In the genomic region with DNA sequence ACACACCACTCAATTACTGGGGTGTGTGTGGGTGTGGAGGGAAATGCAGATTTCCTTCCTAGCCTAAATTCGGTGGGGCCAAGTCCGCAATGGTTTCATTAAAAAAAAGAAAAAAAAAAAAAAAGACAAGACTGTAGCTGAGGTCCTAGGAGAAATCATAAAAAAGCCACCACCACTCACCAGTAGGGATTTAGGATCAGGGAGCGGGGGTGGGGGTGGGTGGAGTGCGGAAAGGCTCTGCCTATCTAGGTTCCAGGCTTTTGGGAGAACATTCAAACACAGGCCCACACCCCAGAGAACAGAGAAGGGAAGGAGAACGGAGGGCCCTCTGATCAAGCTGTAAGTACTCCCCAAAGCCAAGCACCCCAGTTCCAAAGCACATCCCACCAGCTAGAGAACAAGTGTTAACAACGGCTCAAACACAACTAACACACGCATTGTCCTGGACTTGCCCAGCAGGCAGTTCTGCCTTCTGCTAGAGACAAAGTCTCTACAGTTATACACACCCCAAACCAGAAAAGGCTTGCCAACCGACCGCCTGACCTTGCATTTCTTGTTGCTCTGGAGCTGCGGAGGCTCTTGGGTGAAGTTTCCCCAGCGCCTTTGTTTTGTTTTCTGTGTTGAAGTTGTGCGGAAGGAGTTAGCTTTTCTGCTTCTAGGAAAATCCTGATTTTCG, we compare ENCODE assay signal across 8 mouse cellular contexts. TPM values are rescaled to one million over a fixed set of nuclear protein-coding genes. Genes with fewer than 3 reads are reported as not detected.
DNase-seq lines count a peak whose midpoint lies in the region; ATAC-seq and TF ChIP-seq lines count a peak whose summit lies in the region.

No protein-coding gene starts in this region.

- peak; percentile 52 for DNase-seq in adrenal gland, adult 2 months
- DNase-seq in adrenal gland, postnatal 10 days: no peak
- DNase-seq in right cerebral cortex, adult 18-20 months: peak; percentile 39
- DNase-seq in right cerebral cortex, postnatal 4 days: no peak
- DNase-seq in stomach, postnatal 0 days (ENCODE audit: low spot score): peak; percentile 56

- no peak for TF ChIP-seq EP300 in stomach, postnatal 0 days (optimal IDR thresholded peaks at IDR 0.05)

- ATAC-seq in hindbrain, embryonic 16.5 days: peak; percentile 48
- ATAC-seq in lung, embryonic 15.5 days (ENCODE audit: borderline replicate concordance, extremely low read depth, low FRiP score, low TSS enrichment): peak; percentile 13
- ATAC-seq in stomach, postnatal 0 days (ENCODE audit: low FRiP score, low TSS enrichment): peak; percentile 47

- H3K4me3 ChIP-seq in erythroblast, embryonic 14.5 days (replicated peaks): peak overlapping the region; percentile 63
- peak overlapping the region; percentile 55 for H3K4me3 ChIP-seq in hindbrain, embryonic 16.5 days (ENCODE audit: low read length)
- peak overlapping the region; percentile 57 for H3K4me3 ChIP-seq in lung, embryonic 15.5 days
- H3K4me3 ChIP-seq in stomach, postnatal 0 days (ENCODE audit: low read depth, low read length): peak overlapping the region; percentile 50

- no peaks in the 10 kb centered on the region for H3K9me3 ChIP-seq in erythroblast, embryonic 14.5 days (ENCODE audit: control insufficient read depth, low read length)
- H3K9me3 ChIP-seq in hindbrain, embryonic 16.5 days (ENCODE audit: control insufficient read depth, low read length): no peaks in the 10 kb centered on the region
- H3K9me3 ChIP-seq in lung, embryonic 15.5 days: no peaks in the 10 kb centered on the region
- no peaks in the 10 kb centered on the region for H3K9me3 ChIP-seq in stomach, postnatal 0 days (ENCODE audit: control insufficient read depth, low read length)

- H3K36me3 ChIP-seq in erythroblast, embryonic 14.5 days (ENCODE audit: control insufficient read depth): peaks cover 67% of the 10 kb centered on the region
- H3K36me3 ChIP-seq in hindbrain, embryonic 16.5 days (ENCODE audit: control insufficient read depth, insufficient read depth, low read length): peaks cover 8% of the 10 kb centered on the region
- peaks cover 31% of the 10 kb centered on the region for H3K36me3 ChIP-seq in lung, embryonic 15.5 days
- 0 out of 2 replicates have a peak, but pooled peaks cover 6% of the 10 kb centered on the region for H3K36me3 ChIP-seq in stomach, postnatal 0 days (ENCODE audit: control insufficient read depth, insufficient read depth, low read length)

- TF ChIP-seq CTCF in stomach, postnatal 0 days (IDR thresholded peaks at IDR 0.05; ENCODE audit: low read depth): no peak

- peaks cover 32% of the 10 kb centered on the region for H3K4me1 ChIP-seq in erythroblast, embryonic 14.5 days (ENCODE audit: control insufficient read depth)
- peaks cover 20% of the 10 kb centered on the region for H3K4me1 ChIP-seq in hindbrain, embryonic 16.5 days (ENCODE audit: control insufficient read depth, insufficient read depth, low read depth, low read length)
- peaks cover 21% of the 10 kb centered on the region for H3K4me1 ChIP-seq in lung, embryonic 15.5 days
- peaks cover 2% of the 10 kb centered on the region; the same call in 1 of the 2 replicates for H3K4me1 ChIP-seq in stomach, postnatal 0 days (replicated peaks; ENCODE audit: control insufficient read depth, insufficient read depth)

- H3K4me2 ChIP-seq in hindbrain, embryonic 16.5 days (ENCODE audit: low read length): peak overlapping the region; percentile 88
- peak overlapping the region; percentile 77 for H3K4me2 ChIP-seq in lung, embryonic 15.5 days
- H3K4me2 ChIP-seq in stomach, postnatal 0 days (replicated peaks; ENCODE audit: low read depth): peak overlapping the region; percentile 73

- H3K27ac ChIP-seq in hindbrain, embryonic 16.5 days (ENCODE audit: low read depth, low read length): peak overlapping the region; percentile 88
- peak overlapping the region; percentile 88 for H3K27ac ChIP-seq in lung, embryonic 15.5 days
- peak overlapping the region; percentile 92 for H3K27ac ChIP-seq in stomach, postnatal 0 days (replicated peaks)

- WGBS in hindbrain, embryonic 16.5 days: under 1% methylated on average over 13 of the region's 13 CpGs
- 1% methylated on average over 13 of the region's 13 CpGs for WGBS in lung, embryonic 15.5 days
- WGBS in stomach, postnatal 0 days: under 1% methylated on average over 13 of the region's 13 CpGs

- H3K9ac ChIP-seq in hindbrain, embryonic 16.5 days (ENCODE audit: low read depth, low read length): peak overlapping the region; percentile 63
- peak overlapping the region; percentile 54 for H3K9ac ChIP-seq in lung, embryonic 15.5 days
- H3K9ac ChIP-seq in stomach, postnatal 0 days (ENCODE audit: low read length): peak overlapping the region; percentile 72

- H3K27me3 ChIP-seq in erythroblast, embryonic 14.5 days (ENCODE audit: control insufficient read depth): no peaks in the 10 kb centered on the region
- H3K27me3 ChIP-seq in hindbrain, embryonic 16.5 days (replicated peaks; ENCODE audit: control insufficient read depth, insufficient read depth, low read length): no peaks in the 10 kb centered on the region
- H3K27me3 ChIP-seq in lung, embryonic 15.5 days: no peaks in the 10 kb centered on the region
- H3K27me3 ChIP-seq in stomach, postnatal 0 days (ENCODE audit: control insufficient read depth, insufficient read depth, low read length): no peaks in the 10 kb centered on the region

RNA-seq across cellular contexts. Expression of a gene that starts 27.2 kb away (rescaled TPM):
- 10 to 100 TPM; 49.1 to 49.7 TPM for total RNA-seq in adrenal gland, adult 2 months (2021)
- 60.4 and 62.6 TPM in 2 replicates for polyA plus RNA-seq in adrenal gland, adult 2 months (2012; rRNA removed)
- 10 to 100 TPM; 46.3 to 54.8 TPM for total RNA-seq in adrenal gland, postnatal 10 days (2021)
- 20.9 and 22.2 TPM in 2 replicates for polyA plus RNA-seq in erythroblast, embryonic 14.5 days (2012)
- 27.3 and 28.3 TPM in 2 replicates for polyA plus RNA-seq in hindbrain, embryonic 16.5 days (2015; fragmentation: Nextera tagmentation; extraction: Ambion mirVana)
- 16.2 and 16.7 TPM in 2 replicates for polyA plus RNA-seq in lung, embryonic 15.5 days (2015; fragmentation: Nextera tagmentation; extraction: Ambion mirVana)
- 19.3 and 25.5 TPM in 2 replicates for polyA plus RNA-seq in stomach, postnatal 0 days (2015; fragmentation: Nextera tagmentation; extraction: Ambion mirVana)

RNA-seq across cellular contexts. Expression of a gene that starts 50.3 kb away (rescaled TPM):
- total RNA-seq in adrenal gland, adult 2 months (2021): 1 to 10 TPM; 2.5 to 5.7 TPM
- polyA plus RNA-seq in adrenal gland, adult 2 months (2012; rRNA removed): 5.4 and 8.3 TPM in 2 replicates
- 1 to 10 TPM; 3.5 to 8.5 TPM for total RNA-seq in adrenal gland, postnatal 10 days (2021)
- polyA plus RNA-seq in erythroblast, embryonic 14.5 days (2012): 0.22 and 0.38 TPM in 2 replicates
- polyA plus RNA-seq in hindbrain, embryonic 16.5 days (2015; fragmentation: Nextera tagmentation; extraction: Ambion mirVana): 69.0 and 85.3 TPM in 2 replicates
- polyA plus RNA-seq in lung, embryonic 15.5 days (2015; fragmentation: Nextera tagmentation; extraction: Ambion mirVana): 3.3 and 4.2 TPM in 2 replicates
- 5.0 and 5.2 TPM in 2 replicates for polyA plus RNA-seq in stomach, postnatal 0 days (2015; fragmentation: Nextera tagmentation; extraction: Ambion mirVana)

Comparison
In these comparisons a context has a peak if more than half of its experiments do, and no peak if none do; other contexts are left out.
1. DNase-seq: peak in adrenal gland, adult 2 months (single experiment), right cerebral cortex, adult 18-20 months (single experiment) and stomach, postnatal 0 days (single experiment); none in adrenal gland, postnatal 10 days (single experiment) and right cerebral cortex, postnatal 4 days (single experiment).
2. Peak in every context shown above with its lines, with median percentiles within 50 percentile points of each other: H3K4me3 ChIP-seq, ATAC-seq, H3K27ac ChIP-seq, H3K4me2 ChIP-seq and H3K9ac ChIP-seq.